ENCODE assay signal across 12 mouse cellular contexts in the genomic region with DNA sequence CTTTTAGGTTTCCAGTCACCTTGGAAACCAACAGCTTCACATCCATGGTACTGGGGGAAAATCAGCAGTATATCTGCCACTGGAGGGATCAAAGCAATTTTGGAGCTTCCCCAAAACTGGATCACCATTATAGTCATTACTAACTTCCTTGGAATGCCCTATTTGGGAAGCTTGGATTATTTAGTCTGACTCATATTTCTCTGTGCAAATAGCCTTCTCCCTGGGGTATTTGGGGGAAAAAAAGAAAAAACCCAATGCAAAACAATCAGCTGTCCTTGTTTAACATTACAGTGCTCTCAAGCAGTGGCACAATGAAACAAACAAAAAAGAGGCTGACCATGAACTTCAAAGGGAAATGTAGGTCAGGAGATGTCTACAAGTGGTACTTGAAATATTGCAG.
"Had no signal": no experiment of that assay in that cellular context is flagged by ENCODE, and none has a peak within 500 bp of the region (broad histone marks: within the 10 kb centered on the region; RNA-seq: fewer than 3 reads in every experiment).

No protein-coding gene starts in this region.

- DNase-seq: kidney, adult 11 months; kidney, adult 8-10 months; kidney, postnatal 10 days; kidney, postnatal 36 days; layer of hippocampus, postnatal 36 days; left cerebral cortex, postnatal 4 days; liver, postnatal 0 days; right cerebral cortex, adult 18-20 months; right cerebral cortex, postnatal 14 days; right cerebral cortex, postnatal 4 days; spleen, adult 18-20 months; thymus, postnatal 25 days had no signal
